Mouse (Mus musculus): ENCODE data around the gene Bmp8a.
"Not testable (repeated sequence)": the region's sequence is repeated elsewhere in the genome, so short reads cannot be mapped to it uniquely, and the experiment has no call there.

The Bmp8a gene

DNA sequence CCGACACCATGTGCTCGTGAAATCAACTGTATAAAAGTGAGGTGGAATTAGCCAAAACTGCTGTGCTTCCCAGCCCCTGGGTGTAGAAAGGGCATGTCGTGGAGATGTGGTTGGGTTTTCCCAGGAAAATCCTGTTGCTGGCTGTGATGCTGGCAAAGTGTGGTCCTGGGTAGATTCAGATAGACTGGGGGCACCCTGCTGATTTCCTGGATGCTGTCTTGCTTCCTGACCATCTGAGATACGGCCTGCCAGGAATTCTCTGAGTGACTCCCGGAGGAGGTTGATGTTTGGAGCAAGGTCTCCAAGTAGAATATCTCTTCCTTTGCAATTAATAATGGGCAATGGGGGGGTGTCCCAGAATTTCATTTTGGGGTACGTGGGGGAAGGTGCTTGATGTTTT, 14.1 kb downstream of the Bmp8a start:
- DNase-seq, result no peak

DNA sequence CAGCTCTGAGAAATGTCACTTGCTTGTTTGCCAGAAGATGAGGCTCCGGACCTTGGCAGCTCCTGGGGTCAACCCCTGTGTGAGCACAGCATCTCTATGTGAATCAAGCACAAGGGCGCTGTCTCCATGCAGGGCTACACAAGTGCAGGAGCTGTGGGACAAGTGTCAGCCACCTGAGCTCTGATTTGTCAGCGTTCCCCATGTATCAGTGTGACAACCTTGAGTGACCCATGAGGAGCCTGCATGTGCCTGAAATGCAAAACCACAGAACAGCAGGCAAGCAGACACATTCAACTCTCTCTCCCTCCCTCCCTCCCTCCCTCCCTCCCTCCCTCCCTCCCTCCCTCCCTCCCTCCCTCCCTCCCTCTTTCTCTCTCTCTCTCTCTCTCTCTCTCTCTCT, 15.4 kb downstream of the Bmp8a start:
- DNase-seq, result no peak

DNA sequence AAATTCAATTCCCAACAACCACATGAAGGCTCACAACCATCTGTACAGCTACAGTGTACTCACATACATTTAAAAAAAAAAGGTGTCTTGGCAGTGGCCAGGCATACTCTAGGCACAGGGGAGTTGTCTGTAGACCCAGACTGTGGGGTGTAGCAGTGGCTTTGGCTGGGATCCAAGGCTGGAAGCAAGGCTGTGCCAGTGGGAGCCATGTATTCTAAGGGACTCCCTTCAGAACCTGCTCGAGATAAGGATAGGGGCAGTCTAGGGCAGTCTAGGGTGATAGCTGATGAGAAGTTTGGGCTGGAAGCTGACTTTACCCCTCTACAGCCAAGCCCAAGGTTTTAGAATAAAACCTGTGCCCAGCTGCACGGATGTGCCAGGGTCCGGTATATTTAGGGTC, 17.0 kb downstream of the Bmp8a start:
- DNase-seq, result no peak

DNA sequence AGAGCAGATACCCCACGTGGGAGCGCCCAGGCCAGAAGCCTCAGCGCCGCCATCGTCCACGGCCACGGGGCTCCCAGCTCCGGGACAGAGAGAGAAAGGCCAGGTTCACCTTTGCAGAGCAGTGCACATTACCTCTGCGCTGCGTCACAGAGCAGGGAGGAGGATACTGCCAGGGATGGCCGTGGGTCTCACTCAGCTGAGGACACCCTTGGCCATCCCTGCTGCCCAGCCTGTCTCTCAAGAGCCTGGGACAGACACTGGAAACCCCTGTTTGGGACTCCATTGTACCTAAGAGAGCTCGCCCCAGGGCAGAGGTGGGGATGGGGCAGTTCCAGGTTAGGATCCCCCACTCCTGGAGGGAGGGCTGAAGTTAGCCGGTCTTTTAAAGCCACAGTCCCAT, 19.5 kb downstream of the Bmp8a start, which contains the start of gene Oxct2a:
TSS of gene Oxct2a (minus strand) at position 101 of the 400 bp plus-strand sequence.
- no peak for DNase-seq

DNA sequence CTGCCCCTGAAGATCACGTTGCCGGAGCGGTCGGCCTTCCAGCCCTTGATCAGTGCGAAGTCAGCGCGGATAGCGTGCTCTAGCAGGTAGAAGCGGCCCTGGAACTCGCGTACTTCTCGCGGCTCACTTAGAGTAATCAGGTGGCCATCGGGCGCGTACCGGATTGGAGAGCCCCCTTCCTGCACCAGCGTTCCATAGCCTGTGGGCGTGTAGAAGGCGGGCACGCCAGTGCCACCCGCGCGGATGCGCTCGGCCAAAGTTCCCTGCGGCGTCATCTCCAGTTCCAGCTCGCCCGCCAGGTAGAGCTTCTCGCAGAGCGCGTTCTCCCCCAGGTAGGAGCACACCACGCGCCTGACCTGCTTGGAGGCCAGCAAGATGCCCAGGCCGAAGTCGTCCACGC, 20.1 kb downstream of the Bmp8a start:
- not testable (repeated sequence) for DNase-seq

DNA sequence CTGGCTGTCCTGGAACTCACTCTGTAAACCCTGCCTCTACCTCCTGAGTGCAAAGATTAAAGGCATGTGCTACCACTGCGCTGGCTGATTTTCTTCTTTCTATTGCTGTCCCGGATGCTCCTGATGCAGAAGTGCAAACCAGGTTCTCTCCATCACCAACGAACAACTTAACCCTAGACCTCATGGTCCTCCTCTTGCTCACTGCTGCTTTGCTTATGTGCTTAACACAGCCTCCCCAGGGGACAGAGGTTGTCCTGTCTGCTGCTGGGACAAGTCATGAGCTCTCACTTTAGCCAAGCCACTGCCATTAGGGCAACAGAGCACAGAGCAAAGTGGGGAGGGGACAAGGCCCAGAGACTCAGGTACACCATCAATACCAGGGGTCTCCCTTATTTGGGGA, 28.6 kb downstream of the Bmp8a start:
- no peak for DNase-seq

DNA sequence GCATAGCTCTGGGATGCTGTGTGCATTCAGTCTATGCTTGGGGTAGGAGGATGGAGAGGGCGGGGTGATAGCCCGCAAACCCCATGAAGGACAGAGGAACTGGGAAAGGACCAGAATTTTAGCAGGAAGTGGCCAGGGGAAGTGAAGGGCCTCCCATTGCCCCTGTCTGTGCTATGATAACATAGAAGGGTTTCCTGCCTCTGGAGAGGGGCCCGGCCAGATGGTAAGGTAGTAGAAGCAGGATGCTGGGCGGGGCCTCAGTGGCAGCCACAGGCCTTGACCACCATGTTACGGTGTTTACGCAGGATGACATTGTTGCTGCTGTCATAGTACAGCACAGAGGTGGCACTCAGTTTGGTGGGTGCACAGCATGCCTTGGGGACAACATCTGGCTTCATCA, 30.0 kb downstream of the Bmp8a start:
- DNase-seq, result no peak

DNA sequence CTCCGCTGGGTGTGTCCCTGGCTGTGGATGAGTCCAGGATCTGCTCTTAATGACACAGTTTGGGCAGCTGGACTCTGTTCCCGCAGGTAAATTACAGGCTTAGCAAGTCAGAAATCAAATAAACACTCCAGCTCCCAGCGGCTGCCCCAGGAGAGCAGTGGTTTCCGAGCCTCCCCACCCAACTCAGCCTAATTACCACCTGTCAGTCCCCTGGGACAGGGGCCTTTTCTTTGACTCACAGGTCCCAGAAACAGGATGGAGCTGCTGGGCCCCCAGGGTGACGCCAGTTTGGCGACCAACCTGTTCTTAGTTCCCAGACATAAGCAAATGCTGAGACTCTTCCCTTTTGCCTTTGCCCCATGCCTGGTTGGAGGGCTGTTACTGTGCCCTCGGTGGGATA, 31.2 kb downstream of the Bmp8a start:
- DNase-seq, result no peak

DNA sequence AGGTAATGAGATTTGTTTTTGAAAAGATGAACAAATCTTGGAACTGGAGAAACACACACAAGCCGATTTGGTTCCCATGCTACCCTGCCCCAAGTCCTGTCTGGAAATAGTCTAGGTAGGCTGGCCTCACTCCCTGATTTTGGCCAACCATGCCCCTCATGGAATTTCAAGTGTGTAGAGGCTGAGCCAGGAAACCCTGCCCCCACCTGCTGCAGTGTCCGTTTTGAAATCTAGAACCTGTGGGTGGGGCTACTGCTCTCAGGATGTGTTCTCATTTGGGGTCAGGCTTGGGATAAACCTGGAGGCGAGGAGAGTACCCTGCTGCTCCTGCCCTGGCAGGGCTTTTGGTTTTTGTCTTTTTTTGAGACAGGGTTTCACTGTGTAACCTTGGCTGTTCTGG, 34.8 kb downstream of the Bmp8a start:
- no peak for DNase-seq

DNA sequence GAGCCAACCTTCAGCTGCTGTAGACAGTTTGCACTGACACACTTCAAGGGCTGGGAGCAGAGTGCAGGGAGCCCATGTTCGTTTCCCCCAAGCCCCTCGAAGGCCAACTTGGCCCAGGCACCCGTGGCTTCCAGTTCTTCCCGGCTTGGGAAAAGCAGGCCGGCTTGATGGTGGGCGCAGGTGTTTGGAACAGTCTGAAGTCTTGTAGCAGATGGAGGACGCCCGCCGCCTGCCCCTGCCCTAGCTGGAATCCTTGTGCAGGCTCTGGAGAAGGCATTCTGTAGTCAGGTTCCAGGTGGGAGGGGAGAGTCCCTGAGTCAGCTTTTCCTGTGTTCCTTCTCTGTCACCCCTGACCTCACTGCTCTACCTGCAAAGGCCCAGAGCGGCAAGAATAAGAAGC, 36.1 kb downstream of the Bmp8a start:
- DNase-seq, result no peak

DNA sequence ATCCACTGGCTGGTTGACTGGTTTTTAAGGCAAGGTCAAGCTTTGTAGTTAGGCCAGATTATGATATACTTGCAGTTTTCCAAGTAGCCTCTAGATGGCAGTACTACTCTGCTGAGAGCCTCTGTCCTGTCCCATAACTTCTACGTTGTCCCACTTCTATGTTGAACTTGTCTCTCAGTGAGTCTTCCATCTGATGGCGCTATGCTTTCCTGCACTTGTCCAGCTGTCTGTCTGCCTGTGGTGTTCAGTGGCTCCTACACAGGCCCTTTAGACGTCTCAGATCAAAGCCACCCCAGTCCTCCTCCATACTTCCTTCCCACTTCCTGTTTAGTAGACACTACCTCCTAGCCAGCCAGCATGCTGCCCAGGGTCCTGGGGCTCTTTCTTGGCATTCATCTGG, 37.3 kb downstream of the Bmp8a start:
- peak; percentile 46 for DNase-seq

DNA sequence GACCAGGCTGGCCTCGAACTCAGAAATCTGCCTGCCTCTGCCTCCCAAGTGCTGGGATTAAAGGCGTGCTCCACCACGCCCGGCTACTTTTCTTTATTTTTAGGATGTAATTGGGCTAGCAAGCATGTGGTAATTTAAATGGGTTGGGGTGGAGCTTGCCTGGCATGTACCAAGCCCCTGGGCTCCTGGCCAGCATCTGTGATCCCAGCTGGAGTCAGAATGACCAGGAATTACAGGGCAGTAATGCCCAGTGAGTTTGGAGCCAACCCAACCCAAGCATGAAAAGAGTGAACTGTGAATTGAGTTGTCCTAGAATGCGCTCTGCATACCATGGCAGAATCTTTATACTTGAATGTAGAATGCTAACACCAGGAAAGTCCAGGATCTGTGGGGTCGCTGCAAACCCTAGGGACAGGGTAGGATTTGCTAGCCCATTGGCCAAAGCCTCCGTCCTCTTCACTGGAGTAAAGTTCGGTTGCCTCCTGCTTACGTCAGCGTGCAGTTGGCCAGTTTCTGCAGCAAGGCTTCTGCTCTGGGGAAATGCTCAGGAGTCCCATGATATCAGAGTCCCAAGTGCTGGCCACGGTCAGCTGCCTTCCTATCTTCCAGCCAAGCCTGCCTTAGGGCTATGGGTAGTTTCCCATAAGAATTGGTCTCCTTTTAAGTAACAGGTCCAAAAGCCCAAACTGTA, 43.9 kb downstream of the Bmp8a start:
- DNase-seq, result no peak

DNA sequence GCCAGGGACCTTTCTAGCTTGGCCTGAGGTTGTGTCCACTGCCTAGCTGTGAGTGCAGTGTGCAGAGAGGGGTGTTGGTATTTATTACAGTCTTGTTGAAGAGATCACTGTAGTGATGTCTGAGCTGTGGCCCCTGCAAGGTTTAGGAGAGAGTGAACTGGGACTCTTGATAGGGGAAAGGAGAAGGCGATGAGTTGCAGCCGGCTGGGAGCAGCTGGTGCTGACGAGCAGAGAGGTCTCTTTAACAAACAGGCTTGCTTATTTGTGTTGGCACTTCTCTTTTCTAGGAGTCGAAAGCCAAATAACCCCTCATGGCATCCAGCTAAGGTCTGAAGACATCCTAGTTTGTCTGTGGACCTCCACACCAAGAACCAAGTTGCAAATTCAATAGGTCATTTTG, 44.8 kb downstream of the Bmp8a start:
- DNase-seq, result no peak

DNA sequence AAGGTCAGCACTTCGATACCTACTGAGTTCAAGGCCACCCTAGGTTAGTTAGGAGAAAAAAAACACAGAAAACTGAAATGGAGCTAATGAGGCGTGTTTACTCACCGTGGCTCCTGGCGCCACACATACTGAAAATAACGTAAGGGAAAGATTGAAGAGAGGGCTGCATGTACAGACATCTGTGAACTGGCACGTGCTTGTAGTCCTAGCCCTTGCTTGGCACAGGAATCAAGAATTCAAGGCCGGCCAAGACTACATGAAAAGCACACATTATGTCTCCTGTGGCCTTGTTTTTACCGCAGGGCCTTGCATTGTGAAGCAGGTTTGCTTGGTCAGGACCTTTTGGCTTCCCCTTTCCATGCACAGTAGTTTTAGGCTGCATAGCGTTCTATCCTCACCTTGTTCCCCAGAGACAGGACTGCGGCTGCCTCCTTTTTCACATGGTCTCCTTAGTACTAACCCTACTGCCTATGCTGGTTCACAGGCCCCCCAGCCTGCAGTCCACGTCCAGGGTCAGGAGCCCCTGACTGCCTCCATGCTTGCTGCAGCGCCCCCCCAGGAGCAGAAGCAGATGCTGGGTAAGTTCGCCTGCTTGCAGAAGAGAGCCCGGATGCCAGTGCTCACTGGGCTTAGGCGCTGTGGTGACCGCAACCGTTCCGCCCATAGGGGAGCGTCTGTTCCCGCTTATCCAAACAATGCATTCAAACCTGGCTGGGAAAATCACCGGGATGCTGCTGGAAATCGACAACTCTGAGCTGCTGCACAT, 45.7 kb downstream of the Bmp8a start:
- DNase-seq, result no peak

DNA sequence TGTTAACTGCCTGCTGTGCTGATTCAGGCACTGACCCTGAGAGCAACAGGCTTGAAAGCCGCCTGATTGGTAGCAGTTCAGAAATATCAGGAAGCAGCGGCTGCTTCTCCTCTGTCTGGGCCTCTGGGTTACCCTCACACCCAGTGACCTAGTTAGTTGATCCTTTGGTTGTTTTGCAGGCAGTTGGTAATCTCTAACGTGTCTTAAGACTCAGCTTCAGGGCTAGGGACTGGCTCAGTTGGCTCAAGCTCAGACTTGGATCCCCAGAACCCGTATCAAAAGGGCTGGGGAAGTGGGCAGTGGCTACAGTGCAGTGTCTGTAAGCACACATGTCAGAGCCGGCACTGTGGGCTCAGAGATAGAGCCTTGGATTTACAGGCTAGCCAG, 46.9 kb downstream of the Bmp8a start:
- DNase-seq, result no peak

DNA sequence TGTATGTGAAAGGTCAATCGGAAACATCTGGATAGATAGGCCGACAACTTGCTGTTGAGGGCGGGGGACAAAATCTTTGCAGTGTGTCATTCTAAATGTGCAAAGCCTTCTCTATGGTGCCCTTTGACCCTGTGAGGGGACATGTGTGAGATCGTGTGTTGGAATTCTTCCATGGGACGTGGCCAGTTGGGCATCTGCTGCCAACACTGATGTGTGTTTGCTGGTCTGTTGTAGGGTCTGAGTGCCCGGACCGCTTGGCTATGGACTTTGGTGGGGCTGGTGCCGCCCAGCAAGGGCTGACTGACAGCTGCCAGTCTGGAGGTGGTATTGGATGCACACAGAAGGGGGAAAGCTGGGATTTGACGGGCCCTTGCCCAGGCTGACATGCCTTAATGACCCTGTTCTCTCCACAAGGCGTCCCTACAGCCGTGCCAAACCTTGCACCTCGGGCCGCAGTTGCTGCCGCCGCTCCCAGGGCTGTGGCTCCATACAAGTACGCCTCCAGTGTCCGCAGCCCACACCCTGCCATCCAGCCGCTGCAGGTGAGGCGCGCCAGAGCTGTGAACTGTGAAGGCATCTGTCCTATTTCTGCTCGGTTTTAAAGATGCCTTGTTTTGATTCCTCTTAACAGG, 47.4 kb downstream of the Bmp8a start:
- no peak for DNase-seq

DNA sequence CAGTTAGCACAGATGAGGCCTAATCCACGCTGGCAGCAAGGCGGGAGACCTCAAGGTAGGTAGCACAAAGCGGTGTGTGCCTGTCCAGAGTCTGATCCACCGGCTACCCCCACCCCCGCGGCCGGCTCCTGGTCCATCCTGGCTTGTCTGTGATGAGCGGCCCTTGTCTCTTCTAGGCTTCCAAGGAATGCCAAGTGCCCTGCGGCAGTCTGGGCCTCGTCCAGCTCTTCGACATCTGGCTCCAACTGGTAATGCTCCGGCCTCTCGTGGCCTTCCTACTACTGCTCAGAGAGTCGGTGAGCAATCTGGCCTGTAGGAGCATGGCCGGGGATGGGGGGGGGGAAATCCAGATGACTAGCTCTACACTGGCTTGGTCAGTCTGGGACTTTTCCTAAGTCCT, 48.0 kb downstream of the Bmp8a start:
- DNase-seq, result not testable (repeated sequence)

DNA sequence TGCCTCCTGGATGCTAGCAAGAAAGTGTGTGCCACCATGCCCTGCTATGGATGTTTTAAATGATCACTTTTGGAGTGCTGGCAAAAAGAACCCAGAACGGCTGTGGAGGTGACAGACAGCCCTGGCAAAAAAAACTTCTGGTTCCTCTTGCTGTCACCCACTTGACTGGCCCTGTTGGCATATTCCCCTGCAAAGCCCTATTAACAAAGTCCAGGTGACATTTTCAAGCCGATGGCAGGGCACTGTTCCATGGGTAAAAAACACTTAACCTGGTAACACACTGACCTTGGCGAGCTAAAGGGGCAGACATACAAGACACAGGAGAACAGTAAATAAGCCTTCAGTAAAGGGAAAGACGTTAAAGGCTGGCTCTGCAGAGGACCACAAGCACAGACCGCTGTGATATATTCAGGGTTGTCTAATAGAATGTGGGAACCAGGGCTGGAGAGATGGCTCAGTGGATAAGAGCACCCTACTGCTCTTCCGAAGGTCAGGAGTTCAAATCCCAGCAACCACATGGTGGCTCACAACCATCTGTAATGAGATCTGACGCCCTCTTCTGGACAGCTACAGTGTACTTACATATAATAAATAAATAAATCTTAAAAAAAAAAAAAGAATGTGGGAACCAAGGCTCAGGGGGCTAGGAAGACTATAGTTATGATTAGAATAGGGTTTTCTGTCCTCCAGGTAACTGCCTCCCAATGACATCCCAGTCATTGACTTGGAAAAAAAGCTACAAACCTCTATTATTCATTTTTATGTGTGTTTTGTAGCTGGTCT, 49.2 kb downstream of the Bmp8a start:
- no peak for DNase-seq

DNA sequence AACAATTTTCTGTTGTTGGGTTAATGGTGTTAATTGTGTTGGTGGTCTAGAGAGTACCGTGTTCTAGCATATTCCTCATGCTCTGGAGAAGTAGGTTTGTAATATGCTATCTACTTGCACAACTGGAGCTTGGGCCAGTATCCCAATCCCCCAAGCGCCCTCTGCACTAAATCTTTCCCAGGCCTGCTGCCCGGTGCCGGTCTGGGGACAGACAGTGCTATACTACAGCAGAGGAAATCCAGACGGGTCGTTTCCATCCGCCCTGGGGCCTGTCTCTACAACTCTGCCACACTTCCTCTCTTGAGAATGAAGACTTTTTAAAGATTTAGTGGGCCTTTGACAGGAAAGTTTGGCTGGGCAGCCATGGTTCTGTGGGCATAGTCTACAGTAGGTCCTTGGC, 50.1 kb downstream of the Bmp8a start:
- no peak for DNase-seq

DNA sequence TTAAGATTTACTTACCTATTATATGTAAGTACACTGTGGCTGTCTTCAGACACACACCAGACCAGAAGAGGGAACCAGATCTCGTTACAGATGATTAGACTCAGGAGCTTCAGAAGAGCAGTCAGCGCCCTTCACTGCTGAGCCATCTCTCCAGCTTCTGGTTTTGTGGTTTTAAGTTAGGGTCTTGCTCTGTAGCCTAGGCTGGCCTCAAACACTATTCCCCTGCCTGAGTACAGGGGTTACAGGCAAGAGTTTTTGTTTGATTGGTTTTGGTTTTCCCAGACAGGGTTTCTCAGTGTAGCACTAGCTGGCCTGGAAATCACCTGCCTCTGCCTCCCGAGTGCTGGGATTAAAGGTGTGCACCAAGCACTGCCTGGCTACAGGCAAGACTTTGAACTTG, 50.7 kb downstream of the Bmp8a start:
- no peak for DNase-seq

DNA sequence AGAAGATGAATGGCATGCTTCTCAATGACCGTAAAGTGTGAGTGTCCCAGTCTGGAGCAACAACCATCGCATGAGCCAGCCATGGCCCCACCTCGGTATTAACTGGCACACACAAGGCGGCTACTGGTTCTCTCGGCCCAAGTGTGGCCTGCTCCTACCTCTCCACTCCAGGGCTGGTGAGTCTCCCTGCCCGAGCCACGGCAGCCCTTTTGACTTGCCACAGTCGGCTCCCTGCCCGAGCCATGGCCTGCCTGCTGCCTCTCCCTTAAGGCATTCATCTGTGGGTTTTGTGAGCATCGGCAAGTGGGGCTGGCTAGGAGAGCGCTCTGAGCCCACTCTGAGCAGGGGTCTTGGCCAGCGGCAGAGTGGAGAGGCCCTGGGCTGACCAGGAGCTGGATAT, 54.0 kb downstream of the Bmp8a start:
- no peak for DNase-seq

DNA sequence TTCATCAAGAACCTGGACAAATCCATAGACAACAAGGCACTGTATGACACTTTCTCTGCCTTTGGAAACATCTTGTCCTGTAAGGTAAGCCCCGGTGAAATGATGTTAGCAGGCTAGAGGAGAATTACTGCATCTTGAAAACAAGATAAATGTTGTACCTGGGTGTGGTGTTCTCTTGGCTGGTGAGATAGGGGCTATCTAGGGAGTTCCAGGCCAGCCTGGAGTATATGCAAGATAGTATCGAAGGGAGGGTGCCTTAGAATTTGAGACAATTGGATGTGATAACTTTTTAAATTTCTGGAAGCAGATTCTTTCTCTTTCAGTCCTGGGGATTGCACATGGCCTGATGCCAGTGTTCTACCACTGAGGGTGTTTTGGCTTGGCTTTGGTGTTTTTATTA, 56.3 kb downstream of the Bmp8a start:
- DNase-seq, result no peak
